Mouse (Mus musculus) gastrocnemius, postnatal 10 days (tissue): ENCODE results near the gene Ube2b. TPM values are rescaled to one million over a fixed set of nuclear protein-coding genes. Genes with fewer than 3 reads are reported as not detected.

ENCODE experiments used
- DNase-seq: peaks from one replicate; pipeline ENCODE4 v3.0.0; 2021; ENCODE audit warnings: mixed read lengths
- total RNA-seq, 2 experiments: library from RNA; stranded (reverse); gene quantifications; 2 replicates each; pipeline ENCODE4 v1.2.3; 2021

The Ube2b gene
- total RNA-seq, 2 experiments from 2014 or later = 241 to 249 TPM

GRCm38 (mm10) chr11:51935636-51936434, 64.7 kb downstream of the Ube2b start:
- DNase-seq = no peak

Other genes starting within 250 kb of the Ube2b start
- 10 to 100 TPM; 21.7 to 24.0 TPM for gene Sec24a, start 237.1 kb downstream of the Ube2b start, total RNA-seq
- 100 to 1,000 TPM; 119 to 133 TPM for gene Sar1b, start 237.1 kb downstream of the Ube2b start, total RNA-seq
- gene Jade2, start 143.1 kb downstream of the Ube2b start, total RNA-seq = 1 to 10 TPM; 2.3 to 2.6 TPM
- gene Cdkn2aipnl, start 33.1 kb downstream of the Ube2b start, total RNA-seq = 10 to 100 TPM; 15.7 to 18.4 TPM
- gene Cdkl3, start 3.5 kb upstream of the Ube2b start, total RNA-seq = 1 to 10 TPM; 5.5 to 5.9 TPM
- 10 to 100 TPM; 46.2 to 50.1 TPM for gene Ppp2ca, start 97.9 kb upstream of the Ube2b start, total RNA-seq
- gene Olfr1373, start 144.8 kb upstream of the Ube2b start, total RNA-seq = not detected
- not detected for gene Olfr1371, start 213.2 kb upstream of the Ube2b start, total RNA-seq
- gene Skp1a, start 231.2 kb upstream of the Ube2b start, total RNA-seq = 100 to 1,000 TPM; 254 to 257 TPM